Mouse (Mus musculus): ENCODE data around the gene 6430548M08Rik. TPM values are rescaled to one million over a fixed set of nuclear protein-coding genes. Genes with fewer than 3 reads are reported as not detected.
A peak's percentile ranks its signal among the peaks of the same experiment; 100 is the strongest.

Gene 6430548M08Rik
- polyA plus RNA-seq, 1 experiment = 4.9 TPM

GRCm38 (mm10) chr8:120179027-120179431 lies 65.1 kb downstream of the 6430548M08Rik start:
- WGBS = 1% methylated on average over 10 of the region's 10 CpGs
- TF ChIP-seq POLR2A (IDR thresholded peaks at IDR 0.05; ENCODE audit: control insufficient read depth, extremely low read depth, insufficient read depth, low read length, poor library complexity) (no peak), CTCF (IDR thresholded peaks at IDR 0.05; ENCODE audit: borderline replicate concordance, control insufficient read depth, extremely low read depth, insufficient read depth, low read length, poor library complexity) (peak; percentile 93)
- no peak overlapping the region for H3K4me3 ChIP-seq (ENCODE audit: control insufficient read depth, insufficient read depth, low read length)
- peaks cover 11% of the 10 kb centered on the region for H3K4me1 ChIP-seq (replicated peaks; ENCODE audit: control insufficient read depth, insufficient read depth, low read length)
- no peaks in the 10 kb centered on the region for H3K36me3 ChIP-seq (ENCODE audit: control insufficient read depth, insufficient read depth, low read length)
- H3K27me3 ChIP-seq (ENCODE audit: control insufficient read depth, insufficient read depth, low read length) = no peaks in the 10 kb centered on the region
- DNase-seq = peak; percentile 85
- no peak overlapping the region for H3K27ac ChIP-seq (ENCODE audit: control insufficient read depth, insufficient read depth, low read length)

GRCm38 (mm10) chr8:120180445-120180970 lies 66.6 kb downstream of the 6430548M08Rik start:
- no peak for TF ChIP-seq CTCF (IDR thresholded peaks at IDR 0.05; ENCODE audit: borderline replicate concordance, control insufficient read depth, extremely low read depth, insufficient read depth, low read length, poor library complexity)
- peaks cover 11% of the 10 kb centered on the region for H3K4me1 ChIP-seq (replicated peaks; ENCODE audit: control insufficient read depth, insufficient read depth, low read length)
- no peak overlapping the region for H3K4me3 ChIP-seq (ENCODE audit: control insufficient read depth, insufficient read depth, low read length)
- H3K36me3 ChIP-seq (ENCODE audit: control insufficient read depth, insufficient read depth, low read length) = no peaks in the 10 kb centered on the region
- DNase-seq = no peak
- 87% methylated on average over 7 of the region's 7 CpGs for WGBS
- H3K27me3 ChIP-seq (ENCODE audit: control insufficient read depth, insufficient read depth, low read length) = no peaks in the 10 kb centered on the region
- no peak overlapping the region for H3K27ac ChIP-seq (ENCODE audit: control insufficient read depth, insufficient read depth, low read length)

GRCm38 (mm10) chr8:120181274-120181673 lies 67.3 kb downstream of the 6430548M08Rik start:
- H3K27me3 ChIP-seq (ENCODE audit: control insufficient read depth, insufficient read depth, low read length) = no peaks in the 10 kb centered on the region
- no peak overlapping the region for H3K27ac ChIP-seq (ENCODE audit: control insufficient read depth, insufficient read depth, low read length)
- DNase-seq = no peak
- 92% methylated on average over 5 of the region's 5 CpGs for WGBS
- TF ChIP-seq POLR2A (IDR thresholded peaks at IDR 0.05; ENCODE audit: control insufficient read depth, extremely low read depth, insufficient read depth, low read length, poor library complexity) (no peak), CTCF (IDR thresholded peaks at IDR 0.05; ENCODE audit: borderline replicate concordance, control insufficient read depth, extremely low read depth, insufficient read depth, low read length, poor library complexity) (no peak)
- H3K4me3 ChIP-seq (ENCODE audit: control insufficient read depth, insufficient read depth, low read length) = no peak overlapping the region
- peaks cover 11% of the 10 kb centered on the region for H3K4me1 ChIP-seq (replicated peaks; ENCODE audit: control insufficient read depth, insufficient read depth, low read length)
- H3K36me3 ChIP-seq (ENCODE audit: control insufficient read depth, insufficient read depth, low read length) = no peaks in the 10 kb centered on the region

GRCm38 (mm10) chr8:120181861-120182414 lies 68.0 kb downstream of the 6430548M08Rik start:
- no peaks in the 10 kb centered on the region for H3K36me3 ChIP-seq (ENCODE audit: control insufficient read depth, insufficient read depth, low read length)
- WGBS = 89% methylated on average over 4 of the region's 4 CpGs
- H3K27ac ChIP-seq (ENCODE audit: control insufficient read depth, insufficient read depth, low read length) = no peak overlapping the region
- no peak for TF ChIP-seq CTCF (IDR thresholded peaks at IDR 0.05; ENCODE audit: borderline replicate concordance, control insufficient read depth, extremely low read depth, insufficient read depth, low read length, poor library complexity)
- no peak for TF ChIP-seq POLR2A (IDR thresholded peaks at IDR 0.05; ENCODE audit: control insufficient read depth, extremely low read depth, insufficient read depth, low read length, poor library complexity)
- H3K27me3 ChIP-seq (ENCODE audit: control insufficient read depth, insufficient read depth, low read length) = no peaks in the 10 kb centered on the region
- peaks cover 11% of the 10 kb centered on the region for H3K4me1 ChIP-seq (replicated peaks; ENCODE audit: control insufficient read depth, insufficient read depth, low read length)
- no peak overlapping the region for H3K4me3 ChIP-seq (ENCODE audit: control insufficient read depth, insufficient read depth, low read length)
- DNase-seq = no peak

- no peak overlapping the region for H3K4me3 ChIP-seq (ENCODE audit: control insufficient read depth, insufficient read depth, low read length)
- H3K27ac ChIP-seq (ENCODE audit: control insufficient read depth, insufficient read depth, low read length) = no peak overlapping the region
- DNase-seq = no peak
- no peaks in the 10 kb centered on the region; the same call in 1 of the 2 replicates for H3K4me1 ChIP-seq (replicated peaks; ENCODE audit: control insufficient read depth, insufficient read depth, low read length)
- TF ChIP-seq POLR2A (IDR thresholded peaks at IDR 0.05; ENCODE audit: control insufficient read depth, extremely low read depth, insufficient read depth, low read length, poor library complexity) (no peak), CTCF (IDR thresholded peaks at IDR 0.05; ENCODE audit: borderline replicate concordance, control insufficient read depth, extremely low read depth, insufficient read depth, low read length, poor library complexity) (no peak)
- no peaks in the 10 kb centered on the region for H3K27me3 ChIP-seq (ENCODE audit: control insufficient read depth, insufficient read depth, low read length)
- WGBS = 78% methylated on average over 9 of the region's 9 CpGs
- no peaks in the 10 kb centered on the region for H3K36me3 ChIP-seq (ENCODE audit: control insufficient read depth, insufficient read depth, low read length)
Observed at GRCm38 (mm10) chr8:120184366-120184765, 70.4 kb downstream of the 6430548M08Rik start.

GRCm38 (mm10) chr8:120184850-120185792 lies 71.2 kb downstream of the 6430548M08Rik start:
- WGBS = 75% methylated on average over 16 of the region's 17 CpGs
- no peak for TF ChIP-seq CTCF (IDR thresholded peaks at IDR 0.05; ENCODE audit: borderline replicate concordance, control insufficient read depth, extremely low read depth, insufficient read depth, low read length, poor library complexity)
- no peak for TF ChIP-seq POLR2A (IDR thresholded peaks at IDR 0.05; ENCODE audit: control insufficient read depth, extremely low read depth, insufficient read depth, low read length, poor library complexity)
- no peak overlapping the region for H3K27ac ChIP-seq (ENCODE audit: control insufficient read depth, insufficient read depth, low read length)
- no peaks in the 10 kb centered on the region; the same call in 1 of the 2 replicates for H3K4me1 ChIP-seq (replicated peaks; ENCODE audit: control insufficient read depth, insufficient read depth, low read length)
- H3K27me3 ChIP-seq (ENCODE audit: control insufficient read depth, insufficient read depth, low read length) = no peaks in the 10 kb centered on the region
- no peaks in the 10 kb centered on the region for H3K36me3 ChIP-seq (ENCODE audit: control insufficient read depth, insufficient read depth, low read length)
- H3K4me3 ChIP-seq (ENCODE audit: control insufficient read depth, insufficient read depth, low read length) = no peak overlapping the region
- no peak for DNase-seq

Data from thymus, adult 2 months (tissue).